Mouse (Mus musculus) CD8-positive naive resting alpha-beta T cell, adult 2 months (primary cell): ENCODE results near the gene Gucy1b2.

ENCODE experiments used
- DNase-seq, 2 experiments: peaks; one replicate each; pipeline ENCODE4 v3.0.0; 2022; ENCODE audit warnings: low read depth in 2 of 2, low spot score in 2 of 2

Gene Gucy1b2

GRCm38 (mm10) chr14:62374001-62374400 lies 82.1 kb downstream of the Gucy1b2 start:
- no peak for DNase-seq

GRCm38 (mm10) chr14:62370819-62371218 lies 85.3 kb downstream of the Gucy1b2 start:
- no peak for DNase-seq

DNA sequence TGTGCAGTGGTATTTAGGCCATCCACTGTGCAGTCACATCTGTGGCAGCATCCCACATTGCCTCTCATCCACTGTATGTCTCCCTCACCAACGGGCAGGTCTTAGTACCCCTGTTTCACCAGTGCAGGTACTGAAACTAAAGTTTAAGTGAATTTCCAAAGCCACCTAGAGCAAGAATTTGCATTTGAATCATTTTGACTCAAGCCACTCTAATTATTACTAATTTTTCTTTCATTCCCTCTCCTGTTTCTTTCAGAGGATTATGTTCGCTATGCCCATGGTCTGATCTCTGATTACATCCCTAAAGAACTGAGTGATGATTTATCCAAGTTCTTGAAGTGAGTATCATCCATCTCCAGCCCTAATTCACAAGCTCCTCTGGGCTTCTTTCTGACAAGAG lies 92.3 kb downstream of the Gucy1b2 start:
- no peak for DNase-seq

GRCm38 (mm10) chr14:62361263-62361980 lies 94.7 kb downstream of the Gucy1b2 start:
- no peak for DNase-seq

GRCm38 (mm10) chr14:62355201-62355600 lies 100.9 kb downstream of the Gucy1b2 start:
- no peak for DNase-seq

DNA sequence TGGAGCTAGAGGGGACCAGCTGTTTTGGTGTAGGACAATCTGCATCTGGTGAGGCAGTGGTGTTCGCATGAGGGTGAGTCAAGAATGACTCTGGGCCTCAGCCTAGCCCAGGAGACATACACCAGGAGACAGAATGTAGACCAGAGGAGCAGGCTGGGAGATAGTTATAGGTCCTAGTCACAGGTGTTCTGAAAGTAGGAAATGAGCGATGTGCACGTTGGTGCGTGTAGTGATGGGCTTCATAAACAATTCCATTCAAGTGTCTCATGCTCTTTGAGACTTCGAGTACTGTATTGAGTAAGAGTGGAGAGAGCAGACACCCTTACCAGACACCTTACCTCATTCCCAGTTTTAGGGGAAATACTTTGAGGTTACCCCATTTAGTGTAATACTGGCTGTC lies 102.3 kb downstream of the Gucy1b2 start:
- DNase-seq = no peak

DNA sequence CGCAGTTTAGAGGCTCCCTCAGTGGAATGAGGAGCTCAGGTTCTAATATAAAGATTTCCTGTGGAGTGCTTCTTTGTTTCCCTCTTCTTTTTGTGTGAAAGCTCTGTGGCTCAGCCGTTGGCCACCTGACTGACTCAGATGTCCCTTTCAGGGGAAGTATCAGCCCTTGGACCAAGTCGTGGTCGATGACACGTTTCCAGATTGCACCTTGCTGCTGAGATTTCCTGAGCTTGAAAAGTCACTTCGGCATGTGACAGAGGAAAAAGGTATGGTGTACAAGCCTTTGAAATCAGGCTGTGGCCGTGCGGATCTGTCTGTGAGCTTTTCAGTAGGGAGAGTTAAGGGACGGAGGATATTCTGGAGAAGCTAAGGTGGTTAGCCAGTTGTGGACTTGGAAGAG lies 102.7 kb downstream of the Gucy1b2 start:
- no peak for DNase-seq

DNA sequence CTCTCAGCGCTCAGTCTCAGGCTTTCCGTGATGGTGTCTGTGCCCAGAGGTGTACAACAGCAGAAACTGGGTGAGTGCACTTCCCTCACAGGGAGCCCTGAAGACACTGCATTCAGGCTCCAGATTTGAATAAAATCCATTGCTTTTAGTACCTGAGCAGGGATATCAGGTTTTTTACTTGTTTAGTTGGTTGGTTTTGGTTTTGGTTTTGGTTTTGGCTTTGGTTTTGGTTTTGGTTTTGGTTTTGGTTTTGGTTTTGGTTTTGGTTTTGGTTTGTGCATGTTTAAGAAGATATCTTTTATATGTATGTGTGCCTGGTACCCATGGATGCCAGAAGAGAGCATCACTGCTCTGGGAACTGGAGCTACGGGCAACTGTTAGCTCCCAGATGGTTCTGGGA lies 105.2 kb downstream of the Gucy1b2 start:
- DNase-seq = no peak

- no peak for DNase-seq
These were observed 105.9 kb downstream of the Gucy1b2 start for GRCm38 (mm10) chr14:62350186-62350585.

GRCm38 (mm10) chr14:62349786-62350185 lies 106.3 kb downstream of the Gucy1b2 start:
- DNase-seq = no peak

DNA sequence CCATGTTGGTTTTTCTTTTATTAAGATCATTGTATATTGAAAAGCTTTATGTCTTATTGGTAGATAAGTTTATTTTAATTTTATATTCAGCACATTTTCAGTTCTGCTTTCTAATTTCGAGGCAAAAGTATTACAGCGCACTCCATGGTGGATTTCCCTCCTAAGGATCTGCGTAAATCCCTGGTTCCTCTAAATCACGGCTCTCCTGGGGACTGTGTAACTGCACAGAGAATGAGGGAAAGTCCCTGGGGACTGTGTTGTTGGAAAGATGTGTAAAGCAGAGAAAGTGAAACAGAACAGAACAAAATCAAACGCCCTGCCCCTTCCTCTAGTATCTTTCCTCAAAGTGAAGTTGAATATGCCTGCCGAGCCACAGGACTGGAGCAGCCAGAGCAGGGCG lies 109.0 kb downstream of the Gucy1b2 start:
- no peak for DNase-seq

DNA sequence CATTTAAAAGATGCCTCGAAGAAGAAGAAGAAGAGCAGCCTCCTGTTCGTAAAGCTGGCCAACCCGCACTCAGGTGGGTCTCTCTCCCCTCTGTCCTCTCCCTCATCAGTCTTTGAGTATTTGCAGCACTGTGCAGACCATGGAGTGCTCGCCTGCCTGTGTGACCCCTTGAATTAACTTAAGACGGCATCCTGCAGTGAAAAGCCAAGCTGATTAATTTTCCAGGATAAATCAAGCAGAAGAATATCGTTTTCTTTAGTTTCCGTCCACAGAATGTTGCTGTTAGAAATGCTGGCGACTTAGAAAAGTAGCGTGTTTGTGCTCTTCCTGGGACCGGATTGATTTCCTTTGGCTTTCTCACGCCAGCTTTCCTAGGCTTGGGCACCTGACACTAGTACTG lies 109.5 kb downstream of the Gucy1b2 start:
- DNase-seq = no peak
